Mouse (Mus musculus) adrenal gland (tissue): Measurements from ENCODE around the gene Nsmce4a.
"Not testable (repeated sequence)": the region's sequence is repeated elsewhere in the genome, so short reads cannot be mapped to it uniquely, and the experiment has no call there.

Source experiments
- intact Hi-C: fragments of 180-260 bp; cut with DNase I; formaldehyde crosslinking; loops from one replicate; pipeline ENCODE4 v1.15.1; 2025
- long read RNA-seq, 2 experiments: library from polyadenylated mRNA; unstranded; transcript quantifications; one replicate each; pipeline ENCODE4 v2.0.0; 2020; ENCODE audit warnings: borderline replicate concordance in 1 of 2; ENCODE audit not compliant: insufficient replicate concordance in 1 of 2

The Nsmce4a gene
- long read RNA-seq, experiment 1, transcript Nsmce4a-202 (11 exons, 1,435 nt) = major isoform, 140 of 158 reads
- long read RNA-seq, experiment 1, partial matches to known transcripts = 5 of 158 reads
- long read RNA-seq, experiment 1, other reads (novel, unspliced or antisense) = 13 of 158 reads
- long read RNA-seq, experiment 2, transcript Nsmce4a-202 (11 exons, 1,435 nt) = major isoform, 178 of 191 reads
- long read RNA-seq, experiment 2, partial matches to known transcripts = 4 of 191 reads
- long read RNA-seq, experiment 2, other reads (novel, unspliced or antisense) = 9 of 191 reads

GRCm38 (mm10) chr7:130572821-130573220 is at the start of gene Nsmce4a:
Nsmce4a (minus strand) TSS chr7:130573118.
- intact Hi-C loops = no loop called here

GRCm38 (mm10) chr7:130622359-130622758 is 49.4 kb upstream of the Nsmce4a start:
- intact Hi-C loops = no loop called here

- intact Hi-C loops = no loop called here
These were observed 49.0 kb upstream of the Nsmce4a start for GRCm38 (mm10) chr7:130621953-130622352.

- intact Hi-C loops = no loop called here
These were observed 48.1 kb upstream of the Nsmce4a start for GRCm38 (mm10) chr7:130621068-130621467.

GRCm38 (mm10) chr7:130617591-130617990 is 44.7 kb upstream of the Nsmce4a start:
- intact Hi-C loops = no loop called here

GRCm38 (mm10) chr7:130613973-130614372 is 41.1 kb upstream of the Nsmce4a start:
- intact Hi-C loops = no loop called here

- intact Hi-C loops = no loop called here
These were observed 34.0 kb upstream of the Nsmce4a start for GRCm38 (mm10) chr7:130606958-130607357.

- intact Hi-C loops = no loop called here
These were observed 32.2 kb upstream of the Nsmce4a start for GRCm38 (mm10) chr7:130605111-130605510.

GRCm38 (mm10) chr7:130604390-130604789 is 31.5 kb upstream of the Nsmce4a start:
- intact Hi-C loops = loop anchor here (5.0 kb wide), 1 partner anchor 67 kb away; no protein-coding TSS in a partner anchor

- intact Hi-C loops = loop anchor here (5.0 kb wide), 1 partner anchor 66 kb away; no protein-coding TSS in a partner anchor
These were observed 30.6 kb upstream of the Nsmce4a start for GRCm38 (mm10) chr7:130603556-130603955.

- intact Hi-C loops = loop anchor here (5.0 kb wide), 1 partner anchor 66 kb away; no protein-coding TSS in a partner anchor
These were observed 29.9 kb upstream of the Nsmce4a start for GRCm38 (mm10) chr7:130602804-130603203.

GRCm38 (mm10) chr7:130600546-130600945 is 27.6 kb upstream of the Nsmce4a start:
- intact Hi-C loops = loop anchor here (5.0 kb wide), 1 partner anchor 63 kb away; no protein-coding TSS in a partner anchor

GRCm38 (mm10) chr7:130600074-130600473 is 27.2 kb upstream of the Nsmce4a start:
- intact Hi-C loops = loop anchor here (5.0 kb wide), 1 partner anchor 63 kb away; no protein-coding TSS in a partner anchor

- intact Hi-C loops = no loop called here
These were observed 24.6 kb upstream of the Nsmce4a start for GRCm38 (mm10) chr7:130597546-130597945.

- intact Hi-C loops = not testable (repeated sequence)
These were observed 23.3 kb upstream of the Nsmce4a start for GRCm38 (mm10) chr7:130596079-130596855.

- intact Hi-C loops = not testable (repeated sequence)
These were observed 20.7 kb upstream of the Nsmce4a start for GRCm38 (mm10) chr7:130593375-130594239.

GRCm38 (mm10) chr7:130592975-130593374 is 20.1 kb upstream of the Nsmce4a start:
- intact Hi-C loops = not testable (repeated sequence)

- intact Hi-C loops = no loop called here
These were observed 18.0 kb upstream of the Nsmce4a start for GRCm38 (mm10) chr7:130590845-130591437.

GRCm38 (mm10) chr7:130590081-130590828 is 17.3 kb upstream of the Nsmce4a start:
- intact Hi-C loops = no loop called here

- intact Hi-C loops = no loop called here
These were observed 13.7 kb upstream of the Nsmce4a start for GRCm38 (mm10) chr7:130586521-130587072.
